Mouse (Mus musculus) kidney, embryonic 16.5 days (tissue): Measurements from ENCODE around the gene Serpinb2. TPM values are rescaled to one million over a fixed set of nuclear protein-coding genes. Genes with fewer than 3 reads are reported as not detected.

Source experiments
- ATAC-seq: fragments of 200-750 bp; cut with Nextera tagmentation; 2 replicates; pipeline ENCODE4 v1.8.0; 2017; ENCODE audit warnings: moderate TSS enrichment; ENCODE audit not compliant: low FRiP score, low TSS enrichment
- H3K27ac ChIP-seq: fragments of 300-500 bp; sonication (generic); 2 replicates; pipeline ENCODE4 v1.5.1; 2014; ENCODE audit warnings: low read length
- H3K27me3 ChIP-seq: fragments of 300-500 bp; sonication (generic); 2 replicates; pipeline ENCODE4 v1.6.1; 2014; ENCODE audit warnings: low read length, control low read depth, mixed read lengths; ENCODE audit not compliant: insufficient read depth
- H3K36me3 ChIP-seq: fragments of 300-500 bp; sonication (generic); 2 replicates; pipeline ENCODE4 v1.6.1; 2014; ENCODE audit warnings: low read length, control low read depth, mixed read lengths; ENCODE audit not compliant: insufficient read depth
- H3K4me1 ChIP-seq: fragments of 300-500 bp; sonication (generic); 2 replicates; pipeline ENCODE4 v1.6.1; 2014; ENCODE audit warnings: low read length, control low read depth, mixed read lengths; ENCODE audit not compliant: insufficient read depth
- H3K4me2 ChIP-seq: fragments of 300-500 bp; sonication (generic); replicated peaks from 2 replicates; pipeline ENCODE4 v1.6.1; 2014; ENCODE audit warnings: low read depth, low read length
- H3K4me3 ChIP-seq: fragments of 300-500 bp; sonication (generic); 2 replicates; pipeline ENCODE4 v1.5.1; 2014; ENCODE audit warnings: mild to moderate bottlenecking, low read length
- H3K9ac ChIP-seq: fragments of 300-500 bp; sonication (generic); replicated peaks from 2 replicates; pipeline ENCODE4 v1.6.1; 2014; ENCODE audit warnings: low read length
- H3K9me3 ChIP-seq: fragments of 300-500 bp; sonication (generic); 2 replicates; pipeline ENCODE4 v1.6.1; 2016; ENCODE audit warnings: low read length, control low read depth
- WGBS: fragments of 180-500 bp; shearing (Covaris S2); extraction: QIAGEN DNeasy Blood & Tissue Kit; methylation state at CpG from one replicate; pipeline ENCODE4 v1.1.7; 2014; 5-methylcytosine and 5-hydroxymethylcytosine counted together
- polyA plus RNA-seq: library from polyadenylated mRNA; unstranded; fragments of >200 nt; fragmentation: Nextera tagmentation; extraction: Ambion mirVana; gene quantifications from 2 replicates; pipeline ENCODE4 v1.2.1, GENCODE M21; 2015

The Serpinb2 gene
- polyA plus RNA-seq, 1 experiment from 2014 or later: 0.14 TPM

- Histone ChIP-seq H3K27ac (no peak overlapping the region), H3K4me3 (no peak overlapping the region), H3K4me2 (no peak overlapping the region), H3K4me1 (no peaks in the 10 kb centered on the region), H3K9me3 (no peaks in the 10 kb centered on the region), H3K27me3 (no peaks in the 10 kb centered on the region), H3K36me3 (no peaks in the 10 kb centered on the region), H3K9ac (no peak overlapping the region)
- 67% methylated on average over 2 of the region's 2 CpGs for WGBS
- no peak for ATAC-seq
Measured at GRCm38 (mm10) chr1:107515839-107516498, 4.7 kb downstream of the Serpinb2 start.

GRCm38 (mm10) chr1:107525592-107525991 lies 14.4 kb downstream of the Serpinb2 start:
- Histone ChIP-seq H3K4me3 (no peak overlapping the region), H3K36me3 (no peaks in the 10 kb centered on the region), H3K4me2 (no peak overlapping the region), H3K9me3 (no peaks in the 10 kb centered on the region), H3K4me1 (no peaks in the 10 kb centered on the region), H3K27ac (no peak overlapping the region), H3K27me3 (no peaks in the 10 kb centered on the region), H3K9ac (no peak overlapping the region)
- ATAC-seq: no peak
- WGBS: 74% methylated on average over 4 of the region's 4 CpGs

- Histone ChIP-seq H3K27me3 (no peaks in the 10 kb centered on the region), H3K4me2 (no peak overlapping the region), H3K27ac (no peak overlapping the region), H3K9me3 (no peaks in the 10 kb centered on the region), H3K9ac (no peak overlapping the region), H3K4me1 (no peaks in the 10 kb centered on the region), H3K4me3 (no peak overlapping the region), H3K36me3 (no peaks in the 10 kb centered on the region)
- no peak for ATAC-seq
- WGBS: 80% methylated on average over 3 of the region's 3 CpGs
Measured at GRCm38 (mm10) chr1:107528325-107529078, 17.3 kb downstream of the Serpinb2 start.

GRCm38 (mm10) chr1:107529365-107530052 lies 18.3 kb downstream of the Serpinb2 start:
- no peak overlapping the region for H3K4me2 ChIP-seq
- ATAC-seq: no peak
- H3K27ac ChIP-seq: no peak overlapping the region
- no peaks in the 10 kb centered on the region for H3K9me3 ChIP-seq
- 65% methylated on average over 5 of the region's 5 CpGs for WGBS
- no peaks in the 10 kb centered on the region for H3K36me3 ChIP-seq
- no peaks in the 10 kb centered on the region for H3K4me1 ChIP-seq
- H3K27me3 ChIP-seq: no peaks in the 10 kb centered on the region
- no peak overlapping the region for H3K4me3 ChIP-seq
- no peak overlapping the region for H3K9ac ChIP-seq

GRCm38 (mm10) chr1:107533736-107534135 lies 22.5 kb downstream of the Serpinb2 start:
- Histone ChIP-seq H3K27ac (no peak overlapping the region), H3K4me1 (no peaks in the 10 kb centered on the region), H3K36me3 (no peaks in the 10 kb centered on the region), H3K4me2 (no peak overlapping the region), H3K27me3 (no peaks in the 10 kb centered on the region), H3K9ac (no peak overlapping the region), H3K4me3 (no peak overlapping the region), H3K9me3 (no peaks in the 10 kb centered on the region)
- no peak for ATAC-seq
- 80% methylated on average over 3 of the region's 3 CpGs for WGBS

GRCm38 (mm10) chr1:107537435-107537834 lies 26.2 kb downstream of the Serpinb2 start:
- no peaks in the 10 kb centered on the region for H3K9me3 ChIP-seq
- no peak overlapping the region for H3K9ac ChIP-seq
- no peak overlapping the region for H3K4me2 ChIP-seq
- H3K4me3 ChIP-seq: no peak overlapping the region
- no peaks in the 10 kb centered on the region for H3K27me3 ChIP-seq
- WGBS: 84% methylated on average over 1 of the region's 1 CpGs
- H3K27ac ChIP-seq: no peak overlapping the region
- H3K36me3 ChIP-seq: no peaks in the 10 kb centered on the region
- no peak for ATAC-seq
- no peaks in the 10 kb centered on the region for H3K4me1 ChIP-seq

GRCm38 (mm10) chr1:107559494-107559893 lies 48.3 kb downstream of the Serpinb2 start:
- no peak for ATAC-seq
- Histone ChIP-seq H3K9me3 (no peaks in the 10 kb centered on the region), H3K9ac (no peak overlapping the region), H3K4me2 (no peak overlapping the region), H3K27ac (no peak overlapping the region), H3K4me1 (no peaks in the 10 kb centered on the region), H3K27me3 (no peaks in the 10 kb centered on the region), H3K36me3 (no peaks in the 10 kb centered on the region), H3K4me3 (no peak overlapping the region)
- WGBS: 88% methylated on average over 3 of the region's 3 CpGs

- no peaks in the 10 kb centered on the region for H3K4me1 ChIP-seq
- 87% methylated on average over 1 of the region's 1 CpGs for WGBS
- H3K9me3 ChIP-seq: no peaks in the 10 kb centered on the region
Measured at GRCm38 (mm10) chr1:107562110-107562509, 50.9 kb downstream of the Serpinb2 start.

GRCm38 (mm10) chr1:107565644-107566043 lies 54.4 kb downstream of the Serpinb2 start:
- H3K4me3 ChIP-seq: no peak overlapping the region
- no peak for ATAC-seq
- no peak overlapping the region for H3K9ac ChIP-seq
- no peak overlapping the region for H3K27ac ChIP-seq
- no peaks in the 10 kb centered on the region for H3K36me3 ChIP-seq
- no peaks in the 10 kb centered on the region for H3K9me3 ChIP-seq
- H3K4me1 ChIP-seq: no peaks in the 10 kb centered on the region
- no peaks in the 10 kb centered on the region for H3K27me3 ChIP-seq
- H3K4me2 ChIP-seq: no peak overlapping the region

More at GRCm38 (mm10) chr1:107562110-107562509, 50.9 kb downstream of the Serpinb2 start:
- H3K4me2 ChIP-seq: no peak overlapping the region
- H3K27me3 ChIP-seq: no peaks in the 10 kb centered on the region
- no peak overlapping the region for H3K9ac ChIP-seq
- H3K4me3 ChIP-seq: no peak overlapping the region
- no peak overlapping the region for H3K27ac ChIP-seq
- no peak for ATAC-seq
- H3K36me3 ChIP-seq: no peaks in the 10 kb centered on the region

GRCm38 (mm10) chr1:107576094-107576493 lies 64.9 kb downstream of the Serpinb2 start:
- Histone ChIP-seq H3K4me1 (no peaks in the 10 kb centered on the region), H3K4me3 (no peak overlapping the region), H3K27me3 (no peaks in the 10 kb centered on the region), H3K36me3 (no peaks in the 10 kb centered on the region), H3K9me3 (no peaks in the 10 kb centered on the region), H3K4me2 (no peak overlapping the region), H3K9ac (no peak overlapping the region), H3K27ac (no peak overlapping the region)
- 74% methylated on average over 2 of the region's 2 CpGs for WGBS
- ATAC-seq: no peak
